Mouse (Mus musculus): ENCODE data around the gene Hyal4. TPM values are rescaled to one million over a fixed set of nuclear protein-coding genes. Genes with fewer than 3 reads are reported as not detected.

Hyal4 gene
- not detected for polyA plus RNA-seq (2017; shearing (Covaris generic))

GRCm38 (mm10) chr6:24748029-24748428 is at the start of gene Hyal4:
Hyal4 (plus strand) TSS chr6:24748329.

DNA sequence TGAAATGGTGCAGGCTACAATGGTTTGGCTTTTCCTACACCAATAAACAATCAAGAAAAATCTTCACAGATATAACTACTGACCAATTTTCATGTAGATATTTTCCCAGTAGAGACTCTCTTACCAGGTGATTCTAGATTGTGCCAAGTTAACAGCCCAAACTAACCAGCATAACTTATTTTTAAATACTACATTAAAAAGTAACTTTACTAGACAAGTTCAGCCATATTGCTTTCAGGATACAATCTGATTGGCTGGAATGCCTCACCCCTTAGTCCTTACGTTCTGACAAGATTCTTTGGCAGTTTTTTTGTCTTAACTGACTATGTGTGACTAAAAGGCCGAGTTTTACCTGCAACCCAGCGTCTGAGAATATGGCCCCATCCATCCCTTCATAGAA is 15.2 kb upstream of the Hyal4 start, which contains the start of gene Hyal6:
Hyal6 (plus strand) TSS at position 301 of the 400 bp plus-strand sequence.

GRCm38 (mm10) chr6:24790888-24791287 is 42.8 kb downstream of the Hyal4 start, which contains the start of gene Spam1:
Spam1 (plus strand) TSS chr6:24791188.

Other genes with a start within 250 kb of the Hyal4 start
- gene Iqub, start 233.3 kb upstream of the Hyal4 start, polyA plus RNA-seq (2017; shearing (Covaris generic)) = not detected
- gene Ndufa5, start 220.3 kb upstream of the Hyal4 start, polyA plus RNA-seq (2017; shearing (Covaris generic)) = 104 TPM
- gene Asb15, start 220.2 kb upstream of the Hyal4 start, polyA plus RNA-seq (2017; shearing (Covaris generic)) = not detected
- gene Lmod2, start 150.6 kb upstream of the Hyal4 start, polyA plus RNA-seq (2017; shearing (Covaris generic)) = not detected
- 46.9 TPM for gene Wasl, start 83.3 kb upstream of the Hyal4 start, polyA plus RNA-seq (2017; shearing (Covaris generic))
- gene Hyal6, start 15.1 kb upstream of the Hyal4 start, polyA plus RNA-seq (2017; shearing (Covaris generic)) = 0.17 TPM
- not detected for gene Spam1, start 42.9 kb downstream of the Hyal4 start, polyA plus RNA-seq (2017; shearing (Covaris generic))
- gene Hyal5, start 109.7 kb downstream of the Hyal4 start, polyA plus RNA-seq (2017; shearing (Covaris generic)) = not detected
- gene Tmem229a, start 208.0 kb downstream of the Hyal4 start, polyA plus RNA-seq (2017; shearing (Covaris generic)) = 0.07 TPM